Mouse (Mus musculus) frontal cortex, adult (tissue): ENCODE data around the gene Tenm2.
A peak's percentile ranks its signal among the peaks of the same experiment; 100 is the strongest.

Source experiments
- ATAC-seq: cut with Nextera tagmentation; 2 replicates; pipeline ENCODE4 v1.9.2; 2017; ENCODE audit warnings: mild to moderate bottlenecking, moderate library complexity, mixed read lengths; ENCODE audit not compliant: low TSS enrichment

The Tenm2 gene

DNA sequence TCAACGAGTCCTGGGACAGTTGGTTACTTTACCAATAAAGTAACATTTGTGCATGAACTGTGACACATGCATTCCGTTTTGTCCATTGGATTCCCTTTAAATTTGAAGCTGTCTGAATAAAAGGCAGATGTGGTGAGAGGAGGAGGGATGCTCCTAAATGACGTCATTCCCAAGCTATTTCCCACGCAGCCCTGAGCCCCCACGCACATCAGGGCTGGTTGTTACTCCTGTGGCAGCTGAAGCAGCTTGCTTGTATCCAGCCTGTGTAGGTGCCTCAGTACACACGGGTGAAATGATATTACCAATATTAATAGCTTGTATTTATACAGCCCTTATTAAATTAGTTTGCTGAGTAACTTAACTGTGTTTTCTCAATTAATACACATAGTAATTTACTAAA, 884.0 kb downstream of the Tenm2 start:
- ATAC-seq, result no peak

DNA sequence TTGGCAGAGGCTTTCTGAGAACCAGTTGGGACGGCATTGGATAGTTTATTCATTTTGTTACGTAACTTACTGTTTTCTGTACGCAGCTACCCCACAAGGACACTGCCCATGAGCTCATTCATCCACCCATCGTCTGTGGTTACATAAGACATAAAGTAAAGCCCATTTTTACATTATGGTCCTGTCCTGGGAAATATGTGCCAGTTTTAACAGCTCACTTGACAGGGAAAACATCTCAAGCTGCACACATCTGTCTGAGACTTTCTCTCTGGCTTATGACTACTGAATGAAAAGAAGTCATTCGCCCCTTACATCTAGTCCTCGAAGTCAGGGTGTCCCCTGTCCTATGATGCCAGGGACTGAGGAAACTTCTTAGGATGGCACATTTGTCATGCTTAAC, 884.4 kb downstream of the Tenm2 start:
- no peak for ATAC-seq

DNA sequence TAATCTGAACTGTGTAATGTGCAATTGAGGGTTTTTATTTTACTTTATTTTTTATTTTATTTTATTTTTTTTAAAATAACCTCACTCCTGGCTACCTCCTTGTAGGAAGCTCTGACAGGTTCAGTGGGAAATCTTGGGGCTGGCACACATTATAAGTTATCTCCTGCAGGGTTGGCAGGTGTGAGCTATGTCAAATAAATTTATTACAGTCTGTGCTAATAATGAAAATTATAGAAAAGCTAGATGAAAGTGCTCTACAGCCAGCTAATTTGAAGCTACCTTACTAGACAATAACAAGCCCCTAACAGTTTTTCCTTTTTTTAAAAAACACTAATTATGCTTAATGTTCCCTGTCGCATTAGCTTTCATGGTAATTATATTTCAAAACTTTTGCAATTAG, 885.5 kb downstream of the Tenm2 start:
- no peak for ATAC-seq

DNA sequence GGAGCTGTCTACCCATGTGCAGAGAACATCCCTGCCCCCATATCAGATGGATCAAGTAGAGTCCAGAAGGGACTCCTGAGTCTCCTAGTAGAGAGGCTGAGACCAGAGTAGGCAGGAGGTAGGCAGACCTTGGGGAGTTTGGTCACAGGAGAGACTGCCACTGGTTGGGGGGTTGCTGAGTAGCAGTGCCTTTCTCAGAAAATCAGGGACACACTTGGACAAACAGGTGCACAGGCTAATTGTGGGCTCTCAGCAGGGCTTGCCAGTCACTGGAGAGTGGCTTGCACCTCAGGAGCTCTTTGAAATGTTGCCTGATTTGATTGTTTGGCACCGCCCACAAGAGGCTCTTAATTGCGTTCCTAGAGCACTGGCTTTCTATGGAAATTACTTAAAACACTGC, 885.9 kb downstream of the Tenm2 start:
- no peak for ATAC-seq

DNA sequence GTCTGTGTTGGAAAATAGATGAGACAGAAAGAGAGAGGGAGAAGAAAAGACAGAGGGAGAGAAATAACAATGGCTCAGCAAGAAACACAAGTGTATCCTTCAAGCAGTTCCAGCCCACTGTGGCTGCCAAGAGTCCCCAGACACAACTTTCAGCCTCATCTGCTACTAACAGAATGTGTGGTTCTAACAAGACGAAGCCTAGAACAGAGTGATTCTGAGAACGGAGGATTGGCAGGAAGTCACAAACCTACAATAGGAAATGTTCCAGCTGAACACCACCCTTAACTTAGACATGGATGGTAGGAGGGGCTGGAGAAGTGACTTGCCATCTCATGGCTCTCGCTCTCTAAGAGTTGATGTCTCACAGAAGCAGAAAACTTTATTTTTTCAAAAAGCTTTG, 894.0 kb downstream of the Tenm2 start:
- ATAC-seq, result peak; percentile 79

DNA sequence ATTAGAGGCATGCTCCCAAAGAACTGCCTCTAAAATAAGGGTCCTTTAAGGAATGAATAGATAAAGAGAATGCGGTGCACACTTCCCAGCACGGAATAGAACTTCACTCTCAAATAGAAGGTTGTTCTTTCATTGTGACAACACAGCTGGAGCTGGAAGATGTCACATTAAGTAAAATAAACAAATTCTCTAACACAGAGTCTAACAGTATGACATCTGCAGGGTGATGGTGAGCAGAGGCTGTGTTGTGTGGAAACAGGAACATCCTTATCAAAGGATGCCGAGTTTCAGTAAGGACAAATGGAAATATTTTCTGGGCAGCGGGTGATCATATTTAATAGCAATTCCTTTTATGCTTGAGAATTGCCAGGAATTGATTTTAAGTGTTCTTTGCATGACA, 897.3 kb downstream of the Tenm2 start:
- no peak for ATAC-seq

DNA sequence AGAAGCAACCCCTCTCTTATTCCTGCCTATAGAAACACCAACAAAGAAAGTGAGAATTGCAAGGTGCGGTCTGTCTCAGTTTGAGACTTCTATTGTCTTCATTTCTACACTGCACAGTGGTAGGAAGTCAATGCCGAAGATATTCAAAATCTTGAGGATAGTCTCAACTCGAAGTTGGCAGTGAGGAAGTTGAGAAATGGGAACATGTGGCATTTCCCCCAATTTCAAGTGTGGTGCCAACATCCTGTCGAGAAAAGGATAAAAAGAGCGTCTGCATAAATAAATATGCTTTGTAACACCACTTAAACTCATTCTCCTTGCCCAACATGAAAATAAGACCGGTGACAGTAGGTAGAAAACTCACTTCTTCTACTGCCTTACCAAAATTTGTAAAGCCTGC, 898.7 kb downstream of the Tenm2 start:
- peak; percentile 54 for ATAC-seq

DNA sequence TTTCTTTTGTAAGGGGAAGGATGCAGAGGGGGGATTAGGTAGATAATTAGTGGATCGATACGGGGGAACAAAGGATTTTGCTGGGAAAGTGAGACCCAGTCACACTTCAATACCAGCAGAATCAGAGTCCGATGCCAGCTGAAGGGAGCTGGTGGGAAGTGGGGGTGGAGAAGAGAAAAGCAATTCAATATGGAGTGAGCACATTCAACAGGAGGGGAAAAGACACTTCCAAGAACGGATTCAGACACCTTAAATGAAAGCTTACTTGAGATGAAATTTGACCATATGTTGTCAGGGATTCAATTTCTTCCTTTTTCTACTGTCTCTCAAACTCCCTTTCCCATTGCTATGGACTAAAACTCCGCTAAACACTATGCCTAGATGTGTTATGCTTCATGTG, 900.6 kb downstream of the Tenm2 start:
- ATAC-seq, result peak; percentile 64

DNA sequence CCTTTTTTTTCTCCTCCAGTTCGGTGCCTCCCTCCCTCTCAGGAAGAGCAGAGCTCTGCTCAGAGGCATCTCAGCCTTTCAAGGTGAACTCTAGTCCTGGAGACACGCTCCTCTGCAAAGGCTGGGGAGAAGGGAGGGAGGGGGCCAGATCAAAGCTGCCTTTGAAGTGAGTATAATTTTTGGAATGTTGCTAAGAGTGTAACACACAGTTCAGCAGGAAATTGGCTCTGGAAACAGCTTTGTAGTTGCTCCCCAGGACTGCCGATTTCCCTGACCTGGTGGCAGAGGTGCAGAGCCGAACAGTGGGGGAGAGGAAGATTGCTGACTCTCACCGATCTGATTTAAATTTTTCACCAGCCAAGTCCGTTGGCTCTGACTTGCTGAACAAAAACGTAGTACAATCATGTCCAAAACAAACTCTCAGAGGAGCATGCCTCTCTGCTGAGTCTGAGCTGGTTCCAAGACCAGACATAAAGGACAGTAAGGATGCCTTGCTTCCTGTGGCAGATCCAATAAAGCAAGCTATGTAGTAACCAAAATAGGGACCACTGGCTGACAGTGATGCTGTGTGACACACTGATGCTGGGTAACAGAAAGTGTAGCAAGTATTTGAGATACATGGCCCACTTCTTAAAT, 901.5 kb downstream of the Tenm2 start:
- 0 out of 2 replicates have a peak, but pooled peaks have one; percentile 9 for ATAC-seq

DNA sequence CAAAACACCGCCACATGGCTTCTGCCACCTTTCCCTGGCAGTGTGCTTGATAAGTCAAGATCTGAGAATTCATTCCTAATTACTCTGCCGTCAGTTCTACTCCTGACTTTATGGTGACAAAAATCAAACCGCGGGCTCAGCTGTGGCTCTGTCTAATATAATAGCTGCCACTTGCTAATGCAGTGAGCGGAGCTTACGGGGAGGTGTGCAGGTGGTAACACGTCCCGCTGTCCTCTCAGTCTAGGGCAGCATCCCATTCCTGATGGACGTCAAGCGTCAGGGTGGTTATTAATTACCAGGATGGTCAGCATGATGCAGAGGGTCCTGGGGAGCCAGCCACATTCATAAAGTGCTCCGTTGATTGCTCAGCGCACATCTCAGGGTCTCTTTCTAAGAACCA, 903.5 kb downstream of the Tenm2 start:
- ATAC-seq, result no peak

DNA sequence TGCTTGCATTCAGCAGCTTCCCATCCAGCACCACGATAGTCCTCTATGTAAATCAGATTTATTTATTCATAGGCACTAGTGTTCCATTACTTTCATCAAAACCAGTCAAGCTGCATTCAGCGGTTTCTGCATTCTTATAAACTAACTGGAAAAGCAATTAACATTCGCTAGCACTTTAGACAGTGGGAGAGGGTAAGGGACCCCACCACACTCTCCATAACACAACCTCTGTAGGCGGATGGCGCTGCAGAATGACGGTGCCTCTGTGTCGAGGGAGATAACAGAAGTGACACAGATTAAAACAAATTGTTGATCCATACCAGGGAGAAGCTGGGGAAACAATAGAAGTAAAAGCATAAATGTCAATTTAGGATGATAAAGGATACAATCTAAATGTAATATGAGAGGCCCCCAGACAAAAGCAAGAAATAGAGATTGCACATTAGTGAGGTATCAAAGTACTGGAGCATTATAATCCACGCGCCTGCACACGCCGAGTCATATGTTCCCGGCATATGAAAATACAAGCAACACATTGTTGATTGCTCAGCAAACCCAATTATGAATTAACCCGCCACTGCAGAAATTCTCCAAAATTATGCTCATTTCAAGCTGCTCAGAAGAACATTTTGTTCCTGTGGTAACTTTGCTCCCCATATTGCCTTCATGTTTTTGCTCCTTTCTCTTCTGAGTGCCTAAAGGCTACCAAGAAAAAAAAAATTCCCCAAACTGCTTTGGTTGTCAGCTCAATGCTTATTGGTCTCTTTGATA, 904.2 kb downstream of the Tenm2 start:
- no peak for ATAC-seq

DNA sequence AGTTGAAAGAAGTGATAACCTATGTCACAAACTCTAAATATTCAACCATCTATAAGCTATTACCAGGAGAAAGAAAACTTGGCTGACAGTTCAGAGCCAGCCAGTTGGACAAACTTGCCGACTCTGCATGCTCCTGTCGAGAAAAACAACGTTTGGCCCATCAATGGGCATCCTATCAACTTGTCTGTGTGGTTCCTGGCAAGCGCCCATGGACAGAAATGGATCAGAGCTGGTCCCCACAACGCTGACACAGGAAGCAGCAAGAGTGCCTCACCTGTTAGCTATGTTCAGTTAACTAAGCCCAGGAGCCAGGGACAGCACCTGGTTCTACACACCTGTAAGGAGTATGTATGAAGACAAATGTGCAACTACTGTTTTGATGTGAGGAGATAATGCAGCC, 908.5 kb downstream of the Tenm2 start:
- ATAC-seq, result no peak

DNA sequence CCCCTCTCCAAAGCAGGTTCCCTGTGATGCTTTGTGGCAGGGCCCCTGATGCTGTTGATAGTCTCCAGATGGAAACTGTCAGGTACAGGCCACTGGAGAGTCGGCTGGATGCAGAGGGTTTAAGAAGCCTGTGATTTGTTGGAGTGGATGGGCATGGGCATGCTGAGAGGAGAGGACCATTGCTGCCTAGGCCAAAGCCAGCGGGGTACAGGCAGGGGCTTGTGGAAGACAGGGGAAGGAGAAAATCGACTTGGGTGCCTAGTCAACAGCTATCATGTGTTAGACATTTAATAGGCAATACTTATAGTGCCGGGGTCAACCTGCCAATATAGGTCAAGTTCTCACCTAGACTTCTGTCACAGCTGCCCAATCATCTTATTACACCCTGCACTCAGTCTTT, 926.4 kb downstream of the Tenm2 start:
- no peak for ATAC-seq

DNA sequence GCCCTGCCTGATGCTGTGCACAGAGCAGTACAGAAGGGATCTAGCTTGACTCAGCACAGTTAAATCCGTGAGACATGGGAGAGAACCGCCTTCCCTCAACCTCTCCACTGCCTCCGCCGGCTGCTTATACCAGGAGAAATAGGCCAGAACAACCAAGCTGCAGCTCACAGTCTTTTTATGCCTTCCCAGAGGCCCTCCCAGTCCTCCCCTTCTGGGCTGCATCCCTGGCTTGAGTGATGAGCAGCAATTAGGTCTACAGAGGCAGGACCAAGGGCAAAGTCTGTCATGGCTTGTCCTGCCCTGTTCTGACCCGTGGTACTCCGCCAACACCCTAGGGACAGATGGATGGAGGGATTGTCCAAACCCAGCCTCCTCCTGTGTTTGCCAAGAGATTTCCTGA, 928.5 kb downstream of the Tenm2 start:
- peak; percentile 93 for ATAC-seq

DNA sequence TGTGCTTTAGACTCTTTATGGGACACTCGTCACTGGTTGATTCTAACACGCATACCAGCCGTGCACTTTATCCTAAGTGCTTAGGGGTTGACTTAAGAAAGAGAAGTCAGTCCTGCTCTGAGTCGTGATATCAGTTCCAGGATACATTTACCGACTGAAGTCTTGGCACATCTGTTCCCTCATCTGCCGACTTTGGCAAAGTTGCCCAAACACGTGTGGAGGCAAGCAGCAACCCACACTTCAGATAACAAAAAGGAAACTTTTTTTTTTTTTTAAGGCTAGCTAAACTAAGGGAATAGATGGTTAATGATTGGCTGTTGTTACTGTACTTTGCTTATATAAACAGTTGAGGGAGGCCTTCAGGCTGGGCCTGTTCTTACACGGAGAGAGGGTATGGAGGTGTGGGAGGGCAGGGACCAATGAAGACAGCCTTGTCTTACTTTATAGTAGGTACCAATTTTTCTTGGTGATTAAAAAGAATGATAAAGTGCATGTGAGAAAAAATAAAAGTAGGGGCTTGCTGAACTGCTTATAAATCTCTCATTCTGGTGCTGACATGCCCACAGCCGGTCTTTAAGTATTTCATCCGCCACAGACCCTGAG, 930.3 kb downstream of the Tenm2 start:
- ATAC-seq, result no peak

DNA sequence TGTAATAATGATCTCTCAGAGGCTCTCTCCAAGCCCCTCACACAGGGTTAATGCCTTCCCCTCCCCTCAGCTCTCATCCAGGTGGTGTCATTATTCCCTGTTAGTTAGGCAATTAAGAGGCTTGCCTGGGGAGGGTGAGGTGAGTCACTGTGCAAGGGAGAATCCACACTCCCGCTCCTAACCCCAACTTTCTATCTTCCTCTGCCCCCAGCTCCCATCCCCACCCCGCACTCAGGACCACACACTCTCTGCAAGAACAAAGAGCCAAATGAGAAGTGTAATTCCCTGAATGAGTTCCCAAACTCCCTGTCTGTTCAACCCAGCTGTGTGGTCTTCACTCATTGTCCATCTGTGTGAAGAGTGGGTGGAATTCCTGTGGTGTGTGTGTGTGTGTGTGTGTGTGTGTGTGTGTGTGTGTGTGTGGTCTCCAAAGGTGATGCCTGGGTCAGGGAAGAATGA, 932.8 kb downstream of the Tenm2 start:
- ATAC-seq, result no peak

DNA sequence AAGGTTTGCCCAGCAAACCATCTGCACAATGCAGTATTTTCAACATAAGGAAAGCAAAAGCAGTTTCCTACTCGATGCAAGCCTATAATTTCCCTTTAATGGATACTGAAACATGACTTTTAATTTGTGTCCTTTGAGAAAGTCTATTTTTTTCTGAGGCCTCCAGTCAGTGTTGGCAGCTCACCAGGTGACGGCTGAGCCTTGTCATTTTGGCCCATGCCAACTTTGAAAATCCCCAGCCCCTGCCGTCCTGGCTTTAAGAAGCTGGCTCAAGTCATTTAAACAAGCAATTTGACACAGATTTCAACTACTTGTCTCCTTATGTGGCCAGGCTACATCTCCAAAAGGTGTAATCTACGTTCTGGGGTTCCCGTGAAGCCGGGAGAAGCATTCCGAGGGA, 933.7 kb downstream of the Tenm2 start:
- peak; percentile 11; the same call in 1 of the 2 replicates for ATAC-seq

DNA sequence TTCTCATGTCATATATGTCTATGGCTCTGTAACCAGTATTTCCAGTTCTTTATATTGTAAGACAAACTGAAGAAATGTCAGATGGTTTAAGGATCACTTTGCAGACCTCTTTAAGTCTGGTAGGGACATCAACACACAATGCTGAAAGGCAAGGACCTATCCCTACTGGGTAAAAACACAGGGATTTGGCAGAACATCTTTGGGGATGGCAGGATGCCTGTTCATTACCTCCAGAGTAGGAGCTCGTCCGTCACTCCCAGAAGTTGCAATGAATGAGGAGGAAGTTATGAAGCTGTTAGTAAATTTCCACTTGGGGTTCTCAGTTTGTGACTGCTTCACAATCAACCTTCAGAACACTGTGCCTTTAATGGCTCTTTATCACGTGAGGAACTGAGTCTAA, 939.2 kb downstream of the Tenm2 start:
- no peak for ATAC-seq

DNA sequence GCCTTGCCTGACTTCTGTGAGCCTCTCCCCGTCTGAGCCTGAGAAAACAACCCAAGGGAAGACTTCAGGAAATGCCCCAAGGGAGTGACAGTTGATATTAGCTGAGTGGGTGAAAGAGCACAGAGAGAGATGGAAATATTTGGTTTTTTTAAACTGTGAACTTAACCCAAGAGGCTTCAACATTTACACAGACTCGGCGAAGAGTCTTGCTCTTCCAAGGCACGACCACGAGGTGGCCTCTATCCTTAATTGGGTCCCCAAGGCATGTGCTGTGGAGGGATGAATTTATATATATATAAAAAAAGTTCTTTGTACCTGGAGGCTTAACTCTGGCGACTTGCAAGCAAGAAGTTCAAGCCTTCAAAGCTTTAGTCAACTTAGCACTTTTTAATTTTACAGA, 943.6 kb downstream of the Tenm2 start:
- ATAC-seq, result no peak

DNA sequence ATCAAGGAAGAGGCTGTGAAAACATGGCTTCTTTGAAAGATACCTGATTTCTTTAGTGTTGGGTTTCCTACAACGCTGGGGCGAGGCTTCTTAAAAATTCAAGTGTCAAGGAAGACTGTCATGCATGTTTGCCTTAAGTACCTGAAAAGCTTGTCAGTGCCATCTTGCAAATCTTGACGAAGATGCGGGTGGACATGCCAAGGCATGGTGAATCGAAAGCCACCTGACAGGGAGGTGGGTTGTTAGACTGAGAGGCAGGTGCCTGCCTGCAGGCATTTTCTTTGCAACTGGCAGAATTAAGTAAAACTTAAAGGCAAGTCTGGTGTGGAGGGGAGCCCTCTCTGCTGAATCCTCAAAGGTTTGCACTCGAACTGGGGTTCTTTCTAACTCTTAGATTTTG, 949.5 kb downstream of the Tenm2 start:
- ATAC-seq, result no peak

DNA sequence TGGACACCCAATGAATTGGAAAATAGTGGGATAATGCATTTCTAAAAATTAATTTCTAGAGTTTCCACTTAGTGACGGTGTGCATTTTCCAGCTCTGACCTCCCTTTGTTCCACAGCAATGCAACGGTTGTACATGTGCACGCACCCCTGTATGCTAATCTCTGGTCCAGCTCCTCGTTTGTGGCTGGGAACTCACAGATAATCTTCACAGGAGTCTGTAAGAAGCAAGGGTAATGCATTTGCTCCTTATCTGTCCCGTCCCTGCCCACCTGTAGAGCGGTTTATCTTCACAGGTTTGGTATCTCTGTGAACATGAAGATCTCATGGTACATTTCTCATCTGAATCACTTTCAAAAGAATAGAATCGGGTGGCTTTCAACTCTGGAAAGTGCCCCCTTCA, 955.2 kb downstream of the Tenm2 start:
- ATAC-seq, result no peak

DNA sequence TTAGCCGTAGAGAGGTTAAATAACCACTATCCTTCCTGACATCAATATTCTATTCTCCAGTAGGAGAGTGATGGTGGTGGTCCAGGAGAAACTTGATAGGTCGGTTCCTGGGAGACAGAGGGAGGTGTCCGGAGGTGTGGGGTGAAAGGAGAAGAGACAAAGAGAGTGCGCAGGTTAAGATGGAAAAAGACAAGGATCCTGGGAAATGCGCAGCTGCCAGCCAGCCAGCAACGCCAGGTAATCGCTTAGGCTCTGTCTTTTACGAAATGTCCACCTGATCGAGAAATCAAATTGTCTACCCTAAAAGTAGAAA, 957.9 kb downstream of the Tenm2 start:
- ATAC-seq, result no peak

DNA sequence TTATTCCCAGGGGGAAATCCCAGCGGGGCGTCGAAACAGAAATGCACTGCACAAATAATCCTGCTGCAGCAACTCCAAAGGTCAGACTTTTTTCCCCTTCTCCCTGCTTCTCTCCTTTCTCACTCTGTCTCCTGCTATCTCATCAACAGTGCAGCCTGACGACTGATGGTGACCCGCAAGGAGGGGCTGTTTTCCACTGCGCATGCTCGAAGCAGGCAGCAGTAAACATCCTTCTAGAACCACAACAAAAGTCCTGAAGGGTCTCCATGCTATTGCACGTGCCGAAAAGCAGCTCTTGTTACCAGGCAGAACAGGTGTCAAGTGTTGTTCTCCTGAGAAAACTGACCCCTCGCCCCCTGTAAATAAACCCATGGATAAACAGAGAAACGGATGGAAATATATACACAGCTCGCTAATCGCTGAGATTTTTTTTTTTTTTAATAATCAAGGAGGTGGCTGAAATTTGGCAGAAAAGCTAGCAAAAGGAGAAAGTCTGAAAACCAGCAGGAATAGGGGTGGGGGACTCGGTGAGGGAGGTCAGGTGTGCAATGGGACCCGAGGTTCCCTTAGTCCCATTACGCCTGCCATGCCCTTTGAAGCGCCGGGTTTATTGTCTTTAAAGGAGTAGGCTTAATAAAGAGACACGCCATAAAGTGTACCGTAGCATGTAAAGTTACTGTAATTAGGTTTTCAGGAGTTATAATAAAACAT, 958.4 kb downstream of the Tenm2 start:
- ATAC-seq, result no peak
